Mouse (Mus musculus): ENCODE data around the gene Plppr4. TPM values are rescaled to one million over a fixed set of nuclear protein-coding genes. Genes with fewer than 3 reads are reported as not detected.

Gene Plppr4
- polyA plus RNA-seq, 1 experiment from 2014 or later: 0.07 TPM

DNA sequence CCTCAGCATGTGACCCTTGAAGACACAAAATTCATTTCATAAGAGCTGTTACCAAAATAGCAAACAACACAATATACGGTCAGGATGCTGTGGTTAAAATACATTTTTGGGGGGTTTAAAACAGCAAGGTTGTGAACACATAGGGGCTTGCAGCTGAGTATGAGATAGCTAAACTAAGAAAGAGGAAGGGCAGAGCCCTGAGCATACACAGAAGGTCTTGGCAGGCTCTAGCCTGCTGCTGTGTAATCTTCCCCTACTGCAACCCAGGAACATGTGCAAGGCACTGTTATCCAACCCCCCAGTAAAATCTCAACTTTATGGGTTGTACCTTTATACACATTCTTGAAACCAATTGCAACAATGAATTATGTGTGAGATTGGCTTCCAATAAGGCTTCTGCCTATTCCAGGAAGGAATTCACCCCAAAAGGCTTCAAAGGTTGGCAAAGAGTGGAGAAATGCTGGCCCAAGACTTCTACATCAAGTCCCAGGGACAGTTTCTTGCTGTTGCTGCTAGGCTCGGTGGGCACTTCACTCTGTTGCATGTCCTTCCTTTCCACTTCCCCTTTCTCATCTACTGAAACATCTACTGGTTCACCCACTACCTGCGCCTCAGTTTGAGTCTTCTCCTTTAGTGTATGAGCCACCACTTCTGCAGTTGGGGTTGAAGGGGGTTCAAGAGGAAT is 51.6 kb downstream of the Plppr4 start:
- H3K4me1 ChIP-seq (ENCODE audit: control insufficient read depth, insufficient read depth, low read length): no peaks in the 10 kb centered on the region
- no peak overlapping the region for H3K4me2 ChIP-seq (ENCODE audit: low read depth, severe bottlenecking)
- H3K9ac ChIP-seq (ENCODE audit: low read length): no peak overlapping the region
- no peaks in the 10 kb centered on the region for H3K27me3 ChIP-seq (ENCODE audit: control insufficient read depth, insufficient read depth, low read length)
- ATAC-seq (ENCODE audit: insufficient number of reproducible peaks, low FRiP score, low TSS enrichment, low read depth) (no peak), DNase-seq (ENCODE audit: low spot score) (no peak)
- no peaks in the 10 kb centered on the region for H3K9me3 ChIP-seq (ENCODE audit: control insufficient read depth, low read length)
- 88% methylated on average over 3 of the region's 3 CpGs for WGBS
- H3K36me3 ChIP-seq (ENCODE audit: control insufficient read depth, insufficient read depth, low read length): no peaks in the 10 kb centered on the region
- no peak overlapping the region for H3K4me3 ChIP-seq (ENCODE audit: low read depth, low read length)
- no peak overlapping the region for H3K27ac ChIP-seq (replicated peaks; ENCODE audit: low read depth, low read length)

GRCm38 (mm10) chr3:117307555-117307954 is 53.1 kb downstream of the Plppr4 start:
- DNase-seq (ENCODE audit: low spot score) (no peak), ATAC-seq (ENCODE audit: insufficient number of reproducible peaks, low FRiP score, low TSS enrichment, low read depth) (no peak)
- Histone ChIP-seq H3K36me3 (ENCODE audit: control insufficient read depth, insufficient read depth, low read length) (no peaks in the 10 kb centered on the region), H3K4me2 (ENCODE audit: low read depth, severe bottlenecking) (no peak overlapping the region), H3K27me3 (ENCODE audit: control insufficient read depth, insufficient read depth, low read length) (no peaks in the 10 kb centered on the region), H3K4me3 (ENCODE audit: low read depth, low read length) (no peak overlapping the region), H3K4me1 (ENCODE audit: control insufficient read depth, insufficient read depth, low read length) (no peaks in the 10 kb centered on the region), H3K9ac (ENCODE audit: low read length) (no peak overlapping the region), H3K27ac (replicated peaks; ENCODE audit: low read depth, low read length) (no peak overlapping the region), H3K9me3 (ENCODE audit: control insufficient read depth, low read length) (no peaks in the 10 kb centered on the region)
- 93% methylated on average over 4 of the region's 4 CpGs for WGBS

DNA sequence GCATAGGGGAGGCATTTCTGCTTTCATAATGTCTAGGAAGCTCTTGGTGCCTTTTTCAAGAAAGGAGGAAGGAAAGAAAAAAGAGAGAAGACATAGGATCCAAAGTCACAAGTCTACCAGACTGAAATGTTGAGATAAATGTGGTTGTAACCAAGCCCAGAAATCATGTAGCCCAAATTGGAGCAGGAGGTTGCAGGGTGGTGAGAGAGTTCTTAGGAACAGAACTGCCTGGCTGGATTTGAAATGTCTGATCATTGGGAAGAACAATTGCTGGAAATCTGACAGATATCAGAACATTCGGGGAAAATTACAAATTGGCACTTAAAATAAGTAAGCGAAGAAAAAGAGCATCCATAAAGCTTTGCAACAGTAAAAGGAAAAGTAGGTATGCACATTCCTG is 56.6 kb downstream of the Plppr4 start:
- WGBS: 91% methylated on average over 2 of the region's 2 CpGs
- DNase-seq (ENCODE audit: low spot score): no peak
- no peak for ATAC-seq (ENCODE audit: insufficient number of reproducible peaks, low FRiP score, low TSS enrichment, low read depth)

DNA sequence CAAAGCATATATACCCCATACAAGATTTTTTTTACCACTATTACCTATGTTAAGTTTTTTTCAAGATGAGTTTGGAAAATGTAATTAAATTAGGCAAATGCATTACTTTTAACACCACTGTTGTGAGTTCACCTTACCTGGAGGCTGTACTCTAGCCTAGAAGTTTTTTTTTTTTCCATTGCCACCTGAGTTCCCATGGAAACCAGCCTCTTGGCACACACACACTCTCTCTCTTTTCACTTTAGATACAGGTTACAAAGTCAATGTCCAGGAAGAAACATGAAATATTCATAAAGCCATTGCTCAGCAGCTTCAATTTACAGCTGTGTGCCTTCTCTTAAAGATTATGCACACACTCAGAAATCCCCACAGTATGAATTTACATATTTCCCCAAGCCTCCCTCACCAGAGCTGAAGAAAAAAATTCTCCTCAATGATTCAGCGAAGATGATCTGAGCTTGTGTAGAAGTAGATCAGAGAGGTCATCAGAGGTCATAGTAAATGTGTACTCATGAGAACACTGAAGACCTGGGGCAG is 59.9 kb downstream of the Plppr4 start:
- Histone ChIP-seq H3K36me3 (ENCODE audit: control insufficient read depth, insufficient read depth, low read length) (no peaks in the 10 kb centered on the region), H3K4me3 (ENCODE audit: low read depth, low read length) (no peak overlapping the region), H3K9ac (ENCODE audit: low read length) (no peak overlapping the region), H3K9me3 (ENCODE audit: control insufficient read depth, low read length) (no peaks in the 10 kb centered on the region), H3K27me3 (ENCODE audit: control insufficient read depth, insufficient read depth, low read length) (no peaks in the 10 kb centered on the region), H3K4me1 (ENCODE audit: control insufficient read depth, insufficient read depth, low read length) (no peaks in the 10 kb centered on the region), H3K27ac (replicated peaks; ENCODE audit: low read depth, low read length) (no peak overlapping the region), H3K4me2 (ENCODE audit: low read depth, severe bottlenecking) (no peak overlapping the region)
- ATAC-seq (ENCODE audit: insufficient number of reproducible peaks, low FRiP score, low TSS enrichment, low read depth) (no peak), DNase-seq (ENCODE audit: low spot score) (no peak)
- 92% methylated on average over 1 of the region's 1 CpGs for WGBS

More for the DNA sequence above, 56.6 kb downstream of the Plppr4 start:
- no peak overlapping the region for H3K4me3 ChIP-seq (ENCODE audit: low read depth, low read length)
- no peaks in the 10 kb centered on the region for H3K4me1 ChIP-seq (ENCODE audit: control insufficient read depth, insufficient read depth, low read length)
- H3K27me3 ChIP-seq (ENCODE audit: control insufficient read depth, insufficient read depth, low read length): no peaks in the 10 kb centered on the region
- H3K9me3 ChIP-seq (ENCODE audit: control insufficient read depth, low read length): no peaks in the 10 kb centered on the region
- H3K4me2 ChIP-seq (ENCODE audit: low read depth, severe bottlenecking): no peak overlapping the region
- no peak overlapping the region for H3K27ac ChIP-seq (replicated peaks; ENCODE audit: low read depth, low read length)
- H3K9ac ChIP-seq (ENCODE audit: low read length): no peak overlapping the region
- no peaks in the 10 kb centered on the region for H3K36me3 ChIP-seq (ENCODE audit: control insufficient read depth, insufficient read depth, low read length)

DNA sequence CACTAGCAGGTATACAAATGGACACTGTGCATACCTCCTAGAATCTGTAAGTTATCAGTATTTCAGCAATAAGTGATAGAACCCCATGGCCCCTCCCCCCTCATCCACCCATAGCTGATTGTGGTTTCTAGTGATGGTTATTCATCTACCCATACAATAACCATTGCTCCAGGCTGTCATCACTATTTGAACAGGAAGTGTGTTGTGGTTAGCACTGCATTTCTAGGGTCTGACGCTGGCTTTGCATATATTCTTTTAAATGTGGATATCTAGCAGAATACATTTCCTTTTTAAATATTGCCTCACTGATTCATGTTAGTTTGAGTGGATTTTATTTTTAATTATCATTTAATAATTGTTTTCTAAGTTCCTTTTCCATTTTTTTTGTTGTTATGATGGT is 62.9 kb downstream of the Plppr4 start:
- ATAC-seq (ENCODE audit: insufficient number of reproducible peaks, low FRiP score, low TSS enrichment, low read depth): no peak
- H3K27ac ChIP-seq (replicated peaks; ENCODE audit: low read depth, low read length): no peak overlapping the region
- 84% methylated on average over 1 of the region's 1 CpGs for WGBS

GRCm38 (mm10) chr3:117294308-117294925 is 66.3 kb downstream of the Plppr4 start:
- no peak for DNase-seq (ENCODE audit: low spot score)
- H3K4me1 ChIP-seq (ENCODE audit: control insufficient read depth, insufficient read depth, low read length): no peaks in the 10 kb centered on the region
- H3K9ac ChIP-seq (ENCODE audit: low read length): no peak overlapping the region
- no peak overlapping the region for H3K4me3 ChIP-seq (ENCODE audit: low read depth, low read length)
- no peaks in the 10 kb centered on the region for H3K36me3 ChIP-seq (ENCODE audit: control insufficient read depth, insufficient read depth, low read length)
- no peak for ATAC-seq (ENCODE audit: insufficient number of reproducible peaks, low FRiP score, low TSS enrichment, low read depth)
- no peak overlapping the region for H3K4me2 ChIP-seq (ENCODE audit: low read depth, severe bottlenecking)
- H3K27me3 ChIP-seq (ENCODE audit: control insufficient read depth, insufficient read depth, low read length): no peaks in the 10 kb centered on the region
- no peaks in the 10 kb centered on the region for H3K9me3 ChIP-seq (ENCODE audit: control insufficient read depth, low read length)
- WGBS: 84% methylated on average over 2 of the region's 2 CpGs
- no peak overlapping the region for H3K27ac ChIP-seq (replicated peaks; ENCODE audit: low read depth, low read length)

More for the DNA sequence above, 62.9 kb downstream of the Plppr4 start:
- Histone ChIP-seq H3K4me3 (ENCODE audit: low read depth, low read length) (no peak overlapping the region), H3K36me3 (ENCODE audit: control insufficient read depth, insufficient read depth, low read length) (no peaks in the 10 kb centered on the region), H3K4me1 (ENCODE audit: control insufficient read depth, insufficient read depth, low read length) (no peaks in the 10 kb centered on the region), H3K27me3 (ENCODE audit: control insufficient read depth, insufficient read depth, low read length) (no peaks in the 10 kb centered on the region), H3K9me3 (ENCODE audit: control insufficient read depth, low read length) (no peaks in the 10 kb centered on the region), H3K9ac (ENCODE audit: low read length) (no peak overlapping the region), H3K4me2 (ENCODE audit: low read depth, severe bottlenecking) (no peak overlapping the region)
- DNase-seq (ENCODE audit: low spot score): no peak

Small RNA genes within 50 kb of the gene (microRNA-seq; reads per million reads assigned to microRNA genes)
- gene Gm22408: not detected

Other genes starting within 250 kb of the Plppr4 start
- not detected in 2 replicates for gene Plppr5, start 214.0 kb upstream of the Plppr4 start, polyA plus RNA-seq (2014; fragmentation: Nextera tagmentation; extraction: Ambion mirVana)

All from limb, embryonic 11.5 days (tissue).